Mouse (Mus musculus) large intestine, adult 2 months (tissue): ENCODE data around the gene Hist1h4h. TPM values are rescaled to one million over a fixed set of nuclear protein-coding genes. Genes with fewer than 3 reads are reported as not detected.
"Not testable (repeated sequence)": the region's sequence is repeated elsewhere in the genome, so short reads cannot be mapped to it uniquely, and the experiment has no call there.

Experiments
- DNase-seq: peaks from one replicate; pipeline ENCODE4 v3.0.0-alpha.2; 2012; ENCODE audit warnings: low read depth, low spot score
- WGBS: fragments of 180-500 bp; shearing (Covaris S2); methylation state at CpG from one replicate; pipeline ENCODE4 v1.1.7; 2018; 5-methylcytosine and 5-hydroxymethylcytosine counted together
- polyA plus RNA-seq: library from polyadenylated mRNA; depleted of rRNA; stranded (reverse); fragments of >200 nt; gene quantifications from 2 replicates; pipeline ENCODE4 v1.2.3, GENCODE M21; 2012

The Hist1h4h gene
- polyA plus RNA-seq, 1 experiment: 27.9 TPM

GRCm38 (mm10) chr13:23532262-23533075 lies 1.6 kb downstream of the Hist1h4h start:
- 13% methylated on average over 9 of the region's 9 CpGs for WGBS
- DNase-seq: no peak

DNA sequence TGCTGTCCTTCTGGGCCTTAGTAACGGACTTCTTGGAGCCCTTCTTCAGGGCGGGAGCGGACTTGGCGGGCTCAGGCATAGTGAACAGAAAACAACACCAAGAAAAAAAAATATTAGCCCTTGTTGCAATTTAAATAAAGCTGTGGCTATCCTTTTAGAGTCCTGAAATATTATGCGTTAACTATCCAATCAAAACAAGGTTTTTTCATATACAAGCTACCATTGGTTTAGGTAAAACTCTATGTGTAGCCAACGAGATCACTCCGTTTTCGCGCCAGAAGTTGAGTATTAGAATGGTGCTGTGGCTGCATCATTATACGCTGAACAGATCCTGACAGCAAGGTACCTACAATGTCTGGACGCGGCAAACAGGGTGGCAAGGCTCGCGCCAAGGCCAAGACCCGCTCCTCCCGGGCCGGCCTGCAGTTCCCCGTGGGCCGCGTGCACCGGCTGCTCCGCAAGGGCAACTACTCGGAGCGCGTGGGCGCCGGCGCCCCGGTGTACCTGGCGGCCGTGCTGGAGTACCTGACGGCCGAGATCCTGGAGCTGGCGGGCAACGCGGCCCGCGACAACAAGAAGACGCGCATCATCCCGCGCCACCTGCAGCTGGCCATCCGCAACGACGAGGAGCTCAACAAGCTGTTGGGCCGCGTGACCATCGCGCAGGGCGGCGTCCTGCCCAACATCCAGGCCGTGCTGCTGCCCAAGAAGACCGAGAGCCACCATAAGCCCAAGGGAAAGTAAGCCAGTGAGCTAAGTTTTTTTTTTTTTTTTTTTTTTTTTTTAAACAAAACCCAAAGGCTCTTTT lies 2.9 kb downstream of the Hist1h4h start, which contains the start of gene Hist1h2af:
TSS of gene Hist1h2af (plus strand) at position 347 of the 808 bp plus-strand sequence.
- under 1% methylated on average over 28 of the region's 53 CpGs for WGBS

GRCm38 (mm10) chr13:23534368-23535131 lies 3.7 kb downstream of the Hist1h4h start:
- 1% methylated on average over 15 of the region's 15 CpGs for WGBS
- no peak for DNase-seq

More for the DNA sequence above, 2.9 kb downstream of the Hist1h4h start, which contains the start of gene Hist1h2af:
- DNase-seq: not testable (repeated sequence)

GRCm38 (mm10) chr13:23535137-23536075 lies 4.6 kb downstream of the Hist1h4h start, which contains the start of gene Hist1h3g:
TSS of gene Hist1h3g (plus strand) at chr13:23535422.
- DNase-seq: not testable (repeated sequence)
- WGBS: under 1% methylated on average over 47 of the region's 62 CpGs

DNA sequence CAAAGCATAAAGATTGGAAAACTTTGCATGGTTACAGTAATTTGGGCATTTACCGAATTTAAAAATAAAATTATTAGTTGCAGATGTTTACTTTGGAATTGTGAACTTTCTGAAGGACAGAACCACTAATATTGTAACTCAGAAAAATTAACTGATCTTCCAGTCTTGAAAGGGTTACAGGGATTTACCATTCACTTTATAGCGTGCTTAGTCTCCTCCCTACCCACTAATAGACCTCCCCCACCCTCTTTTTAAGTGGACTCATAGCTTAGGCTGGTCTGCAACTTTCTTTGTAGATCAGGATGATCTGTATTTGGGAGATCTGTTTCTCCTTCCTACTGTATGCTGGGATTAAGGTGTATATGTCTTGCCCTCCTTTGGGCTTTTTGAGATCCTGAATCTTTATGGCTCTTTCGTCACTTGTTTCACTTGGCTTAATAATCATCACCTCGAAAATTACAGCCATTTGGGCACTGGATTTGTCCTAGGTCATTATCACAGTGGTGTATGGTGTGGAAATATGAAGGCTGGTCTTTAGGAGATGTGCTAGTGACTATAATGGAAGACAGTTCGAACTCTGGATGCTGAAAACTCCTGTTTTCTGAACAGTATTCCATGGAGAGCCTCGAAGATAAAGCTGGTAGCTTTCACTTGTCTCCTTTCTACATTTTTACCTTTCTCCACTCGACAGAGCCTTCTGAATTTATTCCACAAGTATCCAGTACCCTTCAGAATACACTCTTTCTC lies 5.4 kb downstream of the Hist1h4h start:
- WGBS: 15% methylated on average over 7 of the region's 7 CpGs
- no peak for DNase-seq

DNA sequence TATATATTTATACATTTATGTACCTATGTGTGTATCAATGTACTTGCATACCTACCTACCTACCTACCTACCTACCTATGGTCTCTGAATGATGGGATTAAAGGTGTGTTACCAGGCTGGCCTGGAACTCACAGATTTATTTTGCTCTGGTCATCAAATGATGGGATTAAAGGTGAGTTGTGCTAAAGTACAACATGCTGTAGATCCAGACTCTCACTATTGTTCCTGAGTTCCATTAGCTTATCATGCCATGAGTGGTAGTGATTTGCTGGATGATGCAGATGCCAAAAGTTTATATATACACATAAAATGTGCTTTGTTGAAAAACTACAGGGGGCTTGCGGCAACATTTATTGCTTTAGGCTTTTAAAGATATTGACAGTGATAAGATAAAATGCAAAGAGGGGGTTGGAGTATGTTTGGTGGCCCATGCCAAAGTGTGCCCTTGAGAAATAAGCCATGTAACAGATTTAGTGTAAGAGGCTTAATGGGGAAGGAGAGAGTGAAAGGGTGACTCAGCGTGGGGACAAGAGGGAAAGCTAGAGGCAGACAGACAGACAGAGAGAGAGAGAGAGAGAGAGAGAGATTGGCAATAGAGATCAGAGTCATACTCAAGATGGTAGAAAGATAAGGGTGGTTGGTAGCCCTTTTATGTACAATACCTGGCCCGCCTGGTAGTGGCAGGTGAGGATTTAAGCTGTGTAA lies 6.3 kb downstream of the Hist1h4h start:
- DNase-seq: no peak
- WGBS: 56% methylated on average over 3 of the region's 3 CpGs

- no peak for DNase-seq
- 81% methylated on average over 5 of the region's 5 CpGs for WGBS
Observed at GRCm38 (mm10) chr13:23538249-23538648, 7.4 kb downstream of the Hist1h4h start.

GRCm38 (mm10) chr13:23539821-23540220 lies 9.0 kb downstream of the Hist1h4h start:
- 58% methylated on average over 1 of the region's 1 CpGs for WGBS
- not testable (repeated sequence) for DNase-seq

- no peak for DNase-seq
- 88% methylated on average over 3 of the region's 3 CpGs for WGBS
Observed at GRCm38 (mm10) chr13:23541497-23541896, 10.6 kb downstream of the Hist1h4h start.

DNA sequence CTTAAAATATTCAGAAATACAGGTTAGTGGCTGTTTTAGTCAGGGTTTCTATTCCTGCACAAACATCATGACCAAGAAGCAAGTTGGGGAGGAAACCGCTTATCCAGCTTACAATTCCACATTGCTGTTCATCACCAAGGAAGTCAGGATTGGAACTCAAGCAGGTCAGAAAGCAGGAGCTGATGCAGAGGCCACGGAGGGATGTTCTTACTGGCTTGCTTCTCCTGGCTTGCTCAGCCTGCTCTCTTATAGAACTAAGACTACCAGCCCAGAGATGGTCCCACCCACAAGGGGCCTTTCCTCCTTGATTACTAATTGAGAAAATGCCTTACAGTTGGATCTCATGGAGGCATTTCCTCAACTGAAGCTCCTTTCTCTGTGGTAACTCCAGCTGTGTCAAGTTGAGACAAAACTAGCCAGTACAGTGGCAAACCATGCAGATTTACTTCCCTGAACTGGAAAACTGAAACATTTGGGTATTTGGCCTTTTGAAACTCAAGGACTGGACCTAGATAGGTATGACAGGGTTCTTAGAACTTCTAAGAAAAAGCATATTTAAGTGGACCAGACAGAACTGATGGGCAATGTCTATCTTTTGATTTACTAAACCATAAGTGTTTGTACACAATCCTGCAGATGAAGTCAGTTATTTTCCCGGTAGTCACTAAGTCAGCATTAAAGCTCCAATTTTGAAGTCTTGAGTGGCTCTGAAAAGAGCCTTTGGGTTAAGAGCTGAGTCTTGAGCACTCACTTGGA lies 11.6 kb downstream of the Hist1h4h start:
- not testable (repeated sequence) for DNase-seq
- WGBS: 14% methylated on average over 3 of the region's 3 CpGs

DNA sequence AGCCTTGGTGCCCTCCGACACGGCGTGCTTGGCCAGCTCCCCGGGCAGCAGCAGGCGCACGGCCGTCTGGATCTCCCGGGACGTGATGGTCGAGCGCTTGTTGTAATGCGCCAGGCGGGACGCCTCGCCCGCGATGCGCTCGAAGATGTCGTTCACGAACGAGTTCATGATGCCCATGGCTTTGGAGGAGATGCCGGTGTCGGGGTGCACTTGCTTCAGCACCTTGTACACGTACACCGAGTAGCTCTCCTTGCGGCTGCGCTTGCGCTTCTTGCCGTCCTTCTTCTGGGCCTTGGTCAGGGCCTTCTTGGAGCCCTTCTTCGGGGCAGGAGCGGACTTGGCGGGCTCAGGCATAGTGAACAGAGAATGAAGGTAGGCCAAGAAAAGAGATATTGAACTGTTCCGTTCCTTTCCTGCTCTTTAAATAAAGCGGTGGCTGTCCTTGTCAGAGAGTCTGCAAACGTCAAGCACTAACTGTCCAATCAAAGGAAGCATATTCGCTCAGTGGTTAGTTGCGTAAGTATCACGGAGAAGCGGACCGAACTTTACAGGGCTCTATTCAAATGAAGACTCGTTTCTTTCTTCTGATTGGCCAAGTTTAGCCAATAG lies 12.3 kb downstream of the Hist1h4h start, which contains the start of gene Hist1h2bh:
TSS of gene Hist1h2bh (minus strand) at position 394 of the 609 bp plus-strand sequence.
- WGBS: under 1% methylated on average over 39 of the region's 42 CpGs
- not testable (repeated sequence) for DNase-seq

DNA sequence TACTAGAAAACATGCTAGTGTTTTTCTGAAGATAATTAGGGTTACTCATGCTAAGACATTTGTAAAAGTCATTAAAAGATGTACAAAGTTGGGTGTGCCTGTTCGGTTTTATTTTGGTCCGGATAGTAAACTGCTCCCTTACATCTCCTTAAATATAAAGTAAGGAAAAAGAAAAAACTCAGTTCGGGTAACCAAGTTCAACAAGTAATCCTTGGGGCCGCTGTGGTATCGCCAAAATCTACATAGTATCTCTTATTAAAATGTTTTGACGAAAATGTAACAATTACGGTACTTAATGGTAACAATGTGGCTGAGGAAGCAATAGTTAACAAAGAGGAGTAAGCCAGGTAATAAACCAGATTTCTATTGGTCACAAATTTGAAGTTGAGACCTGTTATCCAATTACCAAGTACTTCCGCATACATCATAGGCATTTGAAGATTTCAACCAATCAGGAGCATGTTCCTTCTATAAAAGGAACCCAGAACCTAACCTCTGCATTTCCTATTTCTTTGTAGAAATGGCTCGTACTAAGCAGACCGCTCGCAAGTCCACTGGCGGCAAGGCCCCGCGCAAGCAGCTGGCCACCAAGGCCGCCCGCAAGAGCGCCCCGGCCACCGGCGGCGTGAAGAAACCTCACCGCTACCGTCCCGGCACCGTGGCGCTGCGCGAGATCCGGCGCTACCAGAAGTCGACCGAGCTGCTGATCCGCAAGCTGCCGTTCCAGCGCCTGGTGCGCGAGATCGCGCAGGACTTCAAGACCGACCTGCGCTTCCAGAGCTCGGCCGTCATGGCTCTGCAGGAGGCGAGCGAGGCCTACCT lies 13.3 kb downstream of the Hist1h4h start, which contains the start of gene Hist1h3f:
TSS of gene Hist1h3f (plus strand) at position 88 of the 822 bp plus-strand sequence.
- WGBS: under 1% methylated on average over 33 of the region's 45 CpGs
- DNase-seq: no peak

DNA sequence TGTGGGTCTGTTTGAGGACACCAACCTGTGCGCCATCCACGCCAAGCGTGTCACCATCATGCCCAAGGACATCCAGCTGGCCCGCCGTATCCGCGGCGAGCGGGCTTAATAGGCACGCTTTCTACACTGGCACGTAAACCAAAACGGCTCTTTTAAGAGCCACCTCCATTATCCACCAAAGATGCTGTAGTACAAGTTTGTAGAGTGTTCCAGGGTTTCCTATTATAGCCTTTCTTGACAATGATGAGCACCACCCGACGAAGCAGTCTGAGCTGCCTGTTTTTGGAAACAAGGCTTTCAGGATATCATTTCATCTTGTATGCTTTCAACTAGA lies 13.9 kb downstream of the Hist1h4h start:
- under 1% methylated on average over 13 of the region's 14 CpGs for WGBS
- not testable (repeated sequence) for DNase-seq

GRCm38 (mm10) chr13:23546694-23547093 lies 15.8 kb downstream of the Hist1h4h start:
- no peak for DNase-seq
- WGBS: 79% methylated on average over 5 of the region's 5 CpGs

DNA sequence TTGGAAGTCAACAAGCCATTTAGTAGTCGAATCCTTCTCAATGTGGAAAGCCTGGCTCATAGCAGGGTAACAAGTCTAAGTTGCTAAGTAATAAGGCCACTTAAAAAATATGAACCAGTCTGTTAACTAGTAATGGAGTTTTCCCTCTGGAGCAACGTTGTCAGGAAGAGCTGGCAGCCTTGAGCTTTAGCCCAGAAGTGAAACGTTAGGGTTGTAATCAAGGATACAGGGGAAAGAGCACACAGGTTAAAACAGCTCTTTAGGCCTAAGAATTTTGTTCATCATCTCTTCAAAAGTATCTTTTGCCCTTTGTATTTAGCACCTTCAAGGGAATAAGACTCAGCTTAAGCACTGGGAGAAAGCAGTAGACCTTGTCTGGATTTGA lies 19.9 kb downstream of the Hist1h4h start:
- no peak for DNase-seq
- 3% methylated on average over 3 of the region's 3 CpGs for WGBS
